Mouse (Mus musculus): ENCODE data around the gene Gm5737. TPM values are rescaled to one million over a fixed set of nuclear protein-coding genes. Genes with fewer than 3 reads are reported as not detected.

The Gm5737 gene
- total and polyA plus RNA-seq, 3 experiments, result not detected

- TF ChIP-seq TBP (IDR thresholded peaks at IDR 0.05; ENCODE audit: low read depth, low read length), result peak; percentile 29; the same call in 1 of the 2 replicates
These were observed 52.9 kb downstream of the Gm5737 start (continued) for GRCm38 (mm10) chr7:120865100-120865499.

GRCm38 (mm10) chr7:120865832-120866231 lies 53.7 kb downstream of the Gm5737 start:
- peaks cover 46 to 63% of the 10 kb centered on the region in 2 experiments for H3K4me1 ChIP-seq (ENCODE audit: control insufficient read depth in 1 of 2, insufficient read depth in 2 of 2, low read length in 2 of 2)
- no peaks in the 10 kb centered on the region for H3K27me3 ChIP-seq (ENCODE audit: control insufficient read depth in 1 of 2, insufficient read depth in 2 of 2, low read length in 2 of 2)
- TF ChIP-seq E2F4 (IDR thresholded peaks at IDR 0.05; ENCODE audit: borderline replicate concordance, low read depth, low read length), result no peak
- TF ChIP-seq ETS1 (IDR thresholded peaks at IDR 0.05; ENCODE audit: low read depth, low read length), result peak; percentile 23; the same call in 1 of the 2 replicates
- peak; percentile 29; the same call in 1 of the 2 replicates for TF ChIP-seq TAL1 (IDR thresholded peaks at IDR 0.05; ENCODE audit: low read length)
- peak; percentile 8; the same call in 1 of the 2 replicates for TF ChIP-seq SIN3A (IDR thresholded peaks at IDR 0.05; ENCODE audit: low read length)
- peak in 1 of 2 experiments; percentile 32; a peak in 2 of 4 replicates for TF ChIP-seq EP300 (IDR thresholded peaks at IDR 0.05; ENCODE audit: low read depth in 1 of 2, low read length in 2 of 2)
- TF ChIP-seq MYB (IDR thresholded peaks at IDR 0.05; ENCODE audit: low read depth, low read length), result no peak
- H3K79me2 ChIP-seq (ENCODE audit: control insufficient read depth, insufficient read depth, low read length, poor library complexity), result peaks cover 16% of the 10 kb centered on the region
- no peaks in the 10 kb centered on the region for H3K9me3 ChIP-seq (replicated peaks; ENCODE audit: insufficient read depth, low read length)
- peak overlapping the region; percentile 69 for H3K27ac ChIP-seq (ENCODE audit: control insufficient read depth, low read depth, low read length)
- H3K9ac ChIP-seq (ENCODE audit: control insufficient read depth, low read depth, low read length, poor library complexity, severe bottlenecking), result peak overlapping the region; percentile 39
- H3K4me3 ChIP-seq (ENCODE audit: control insufficient read depth in 1 of 2, insufficient read depth in 1 of 2, low read depth in 2 of 2, low read length in 2 of 2), result no peak overlapping the region
- peaks cover 0 to 72% of the 10 kb centered on the region in 2 experiments; a peak in 2 of 4 replicates for H3K36me3 ChIP-seq (ENCODE audit: control insufficient read depth in 1 of 2, insufficient read depth in 2 of 2, low read length in 2 of 2)
- DNase-seq (ENCODE audit: low read depth, low spot score), result peak; percentile 70

GRCm38 (mm10) chr7:120866684-120867083 lies 54.5 kb downstream of the Gm5737 start:
- Histone ChIP-seq H3K4me1 (ENCODE audit: control insufficient read depth in 1 of 2, insufficient read depth in 2 of 2, low read length in 2 of 2) (peaks cover 46 to 60% of the 10 kb centered on the region in 2 experiments), H3K4me3 (ENCODE audit: control insufficient read depth in 1 of 2, insufficient read depth in 1 of 2, low read depth in 2 of 2, low read length in 2 of 2) (no peak overlapping the region), H3K36me3 (ENCODE audit: control insufficient read depth in 1 of 2, insufficient read depth in 2 of 2, low read length in 2 of 2) (peaks cover 0 to 68% of the 10 kb centered on the region in 2 experiments; a peak in 2 of 4 replicates), H3K27ac (ENCODE audit: control insufficient read depth, low read depth, low read length) (peak overlapping the region; percentile 69), H3K9ac (ENCODE audit: control insufficient read depth, low read depth, low read length, poor library complexity, severe bottlenecking) (no peak overlapping the region), H3K27me3 (ENCODE audit: control insufficient read depth in 1 of 2, insufficient read depth in 2 of 2, low read length in 2 of 2) (no peaks in the 10 kb centered on the region), H3K9me3 (replicated peaks; ENCODE audit: insufficient read depth, low read length) (no peaks in the 10 kb centered on the region), H3K79me2 (ENCODE audit: control insufficient read depth, insufficient read depth, low read length, poor library complexity) (peaks cover 16% of the 10 kb centered on the region)
- TF ChIP-seq GATA1 (IDR thresholded peaks at IDR 0.05; ENCODE audit: low read depth, low read length), result 0 out of 2 replicates have a peak, but pooled peaks have one; percentile 9
- no peak for TF ChIP-seq MAFK (IDR thresholded peaks at IDR 0.05; ENCODE audit: borderline replicate concordance, low read depth, low read length)
- TF ChIP-seq ZC3H11A (IDR thresholded peaks at IDR 0.05; ENCODE audit: low read depth, low read length), result no peak
- no peak for TF ChIP-seq JUND (IDR thresholded peaks at IDR 0.05; ENCODE audit: low read depth, low read length)
- no peak for TF ChIP-seq HCFC1 (IDR thresholded peaks at IDR 0.05; ENCODE audit: low read depth, low read length)
- TF ChIP-seq E2F4 (IDR thresholded peaks at IDR 0.05; ENCODE audit: borderline replicate concordance, low read depth, low read length), result no peak
- no peak for TF ChIP-seq MAZ (IDR thresholded peaks at IDR 0.05; ENCODE audit: low read depth, low read length)
- no peak for TF ChIP-seq SMC3 (IDR thresholded peaks at IDR 0.05; ENCODE audit: low read depth, low read length)
- no peak for TF ChIP-seq POLR2AphosphoS5 (IDR thresholded peaks at IDR 0.05; ENCODE audit: borderline replicate concordance, low read depth, low read length)
- no peak for TF ChIP-seq KAT2A (conservative IDR thresholded peaks at IDR 0.05; ENCODE audit: low read depth, low read length)
- TF ChIP-seq EP300 (IDR thresholded peaks at IDR 0.05; ENCODE audit: low read depth in 1 of 2, low read length in 2 of 2), result 0 out of 4 replicates have a peak, but pooled peaks of 1 of the 2 experiments have one; percentile 6
- TF ChIP-seq ZMIZ1 (IDR thresholded peaks at IDR 0.05; ENCODE audit: low read depth, low read length), result no peak
- TF ChIP-seq NELFE (IDR thresholded peaks at IDR 0.05; ENCODE audit: low read depth, low read length), result no peak
- no peak for TF ChIP-seq USF1 (IDR thresholded peaks at IDR 0.05; ENCODE audit: low read depth, low read length)
- no peak for DNase-seq (ENCODE audit: low read depth, low spot score)

Measured in MEL (cell line).